Mouse (Mus musculus) bone marrow, adult 2 months (tissue): ENCODE data around the gene Themis3. TPM values are rescaled to one million over a fixed set of nuclear protein-coding genes. Genes with fewer than 3 reads are reported as not detected.
"Not testable (repeated sequence)": the region's sequence is repeated elsewhere in the genome, so short reads cannot be mapped to it uniquely, and the experiment has no call there.

Experiments used
- H3K27ac ChIP-seq: fragments of 200-500 bp; 2 replicates; pipeline ENCODE4 v1.5.1; 2012; ENCODE audit warnings: low read depth, mild to moderate bottlenecking, control low read depth, inconsistent platforms, low read length; ENCODE audit not compliant: control insufficient read depth, poor library complexity, insufficient read depth
- H3K4me1 ChIP-seq: fragments of 200-500 bp; 2 replicates; pipeline ENCODE4 v1.6.1; 2011; ENCODE audit warnings: low read length; ENCODE audit not compliant: control insufficient read depth, insufficient read depth
- H3K4me3 ChIP-seq: fragments of 200-500 bp; replicated peaks from 2 replicates; pipeline ENCODE3; 2011; ENCODE audit warnings: mild to moderate bottlenecking, low read depth, low read length, control low read depth; ENCODE audit not compliant: control insufficient read depth
- CTCF ChIP-seq: fragments of 200-500 bp; IDR thresholded peaks from 2 replicates; pipeline ENCODE4 v1.5.1; 2011; ENCODE audit warnings: low read length, control low read depth; ENCODE audit not compliant: control insufficient read depth, insufficient read depth
- POLR2A ChIP-seq: fragments of 200-500 bp; IDR thresholded peaks from 2 replicates; pipeline ENCODE4 v1.6.1; 2011; ENCODE audit warnings: low read depth, mild to moderate bottlenecking, control low read depth, low read length, borderline replicate concordance; ENCODE audit not compliant: control insufficient read depth
- WGBS: fragments of 180-500 bp; shearing (Covaris S2); methylation state at CpG from one replicate; pipeline ENCODE4 v1.1.7; 2018; 5-methylcytosine and 5-hydroxymethylcytosine counted together
- polyA plus RNA-seq: library from polyadenylated mRNA; stranded (reverse); fragments of >200 nt; gene quantifications from 2 replicates; pipeline ENCODE4 v1.2.4, GENCODE M21; 2011; ENCODE audit warnings: low replicate concordance; ENCODE audit not compliant: missing spikeins, insufficient read depth, insufficient read length

Gene Themis3
- polyA plus RNA-seq, 1 experiment: not detected

DNA sequence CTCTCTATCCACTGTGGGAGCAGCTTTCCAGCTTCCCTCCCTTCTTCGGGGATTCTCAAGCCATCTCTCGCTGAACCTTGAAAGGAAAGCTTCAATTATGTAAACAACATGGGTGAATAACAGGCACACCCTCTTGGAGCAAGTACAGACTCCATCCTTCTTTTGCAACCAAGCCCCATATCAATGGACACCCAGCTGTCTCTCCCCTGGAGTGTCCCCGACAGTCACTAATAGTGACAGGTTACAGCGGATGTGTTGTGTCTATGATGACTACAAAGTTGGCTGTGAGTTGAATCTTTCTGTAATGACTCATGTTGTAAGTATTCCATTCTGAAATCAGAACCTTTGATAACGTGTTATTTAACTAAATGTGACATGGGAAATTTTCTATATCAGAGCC is 71.0 kb downstream of the Themis3 start:
- WGBS: 79% methylated on average over 5 of the region's 5 CpGs
- TF ChIP-seq POLR2A: no peak
- no peak for TF ChIP-seq CTCF
- Histone ChIP-seq H3K4me3 (no peak overlapping the region), H3K27ac (no peak overlapping the region), H3K4me1 (no peaks in the 10 kb centered on the region; the same call in 1 of the 2 replicates)

DNA sequence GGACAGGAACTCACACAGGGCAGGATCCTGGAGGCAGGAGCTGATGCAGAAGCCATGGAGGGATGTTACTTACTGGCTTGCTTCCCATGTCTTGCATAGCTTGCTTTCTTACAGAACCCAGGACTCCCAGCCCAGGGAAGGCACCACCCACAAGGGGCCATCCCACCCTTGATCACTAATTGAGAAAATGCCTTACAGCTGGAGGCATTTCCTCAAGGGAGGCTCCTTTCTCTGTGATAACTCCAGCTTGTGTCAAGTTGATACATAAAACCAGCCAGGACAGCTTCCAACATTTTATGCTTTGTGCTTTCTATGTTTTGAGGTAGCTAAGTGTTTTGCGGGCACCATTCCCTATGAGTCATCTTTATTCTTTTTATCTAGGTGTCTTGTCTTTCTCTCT is 71.8 kb downstream of the Themis3 start:
- 87% methylated on average over 1 of the region's 1 CpGs for WGBS
- not testable (repeated sequence) for H3K27ac ChIP-seq, H3K4me1 ChIP-seq

DNA sequence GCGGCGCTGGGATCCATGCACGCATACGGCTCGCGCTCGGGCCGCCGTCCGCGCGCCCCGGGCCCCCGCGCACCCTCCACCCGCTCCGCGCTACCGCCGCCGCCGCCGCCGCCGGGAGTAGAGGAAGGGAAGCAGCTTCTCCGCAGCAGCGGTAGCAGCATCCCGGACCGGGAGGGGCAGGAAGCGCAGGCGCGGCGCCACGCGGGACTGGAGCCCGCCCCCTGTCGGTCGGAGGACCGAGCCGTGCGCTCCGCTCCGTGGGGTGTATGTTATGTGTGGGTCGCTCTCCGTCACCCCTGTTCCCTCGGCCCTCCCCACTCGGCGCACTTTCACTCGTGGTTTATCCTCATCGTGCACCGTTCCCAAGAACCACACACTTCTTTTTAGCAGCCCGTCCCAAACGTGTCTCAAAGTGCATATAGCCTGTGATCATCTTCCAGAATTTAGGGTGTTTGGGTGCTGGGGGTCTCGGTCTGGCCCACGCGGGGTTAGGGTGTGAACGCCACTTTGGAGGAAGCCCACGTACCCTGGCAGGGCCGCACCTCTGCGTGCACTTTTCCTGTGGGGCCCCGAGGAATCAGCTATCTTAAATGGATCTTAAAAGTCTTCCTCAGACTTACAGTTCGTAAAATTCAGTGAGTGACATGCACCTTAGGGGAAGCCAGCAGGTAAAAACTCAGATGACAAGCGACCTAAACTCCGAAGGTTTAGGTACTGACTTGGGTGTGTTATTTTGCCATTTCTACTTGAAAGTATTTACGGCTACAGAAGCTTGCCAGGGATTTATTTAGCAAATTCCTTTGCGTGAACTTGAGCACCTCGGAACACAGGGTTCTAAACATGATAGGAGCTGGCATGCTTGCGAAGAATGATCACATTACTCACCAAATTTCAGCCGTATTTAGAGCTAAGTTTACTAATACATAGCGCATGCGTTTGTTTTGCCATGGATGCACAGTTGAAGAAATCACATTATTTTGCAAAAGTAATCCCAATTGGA is 74.6 kb downstream of the Themis3 start, which contains the start of gene Rab12:
Gene Rab12 (minus strand): TSS at position 176 of the 1,000 bp plus-strand sequence.
- Histone ChIP-seq H3K27ac (peak within 1 kb of the TSS; percentile 69), H3K4me1 (peaks cover 2% of the 10 kb centered on the region), H3K4me3 (peak within 1 kb of the TSS; percentile 99)
- TF ChIP-seq POLR2A (no peak; the same call in 1 of the 2 replicates), CTCF (peak; percentile 87)
- 10% methylated on average over 71 of the region's 71 CpGs for WGBS

More for the DNA sequence above, 71.8 kb downstream of the Themis3 start:
- not testable (repeated sequence) for H3K4me3 ChIP-seq

DNA sequence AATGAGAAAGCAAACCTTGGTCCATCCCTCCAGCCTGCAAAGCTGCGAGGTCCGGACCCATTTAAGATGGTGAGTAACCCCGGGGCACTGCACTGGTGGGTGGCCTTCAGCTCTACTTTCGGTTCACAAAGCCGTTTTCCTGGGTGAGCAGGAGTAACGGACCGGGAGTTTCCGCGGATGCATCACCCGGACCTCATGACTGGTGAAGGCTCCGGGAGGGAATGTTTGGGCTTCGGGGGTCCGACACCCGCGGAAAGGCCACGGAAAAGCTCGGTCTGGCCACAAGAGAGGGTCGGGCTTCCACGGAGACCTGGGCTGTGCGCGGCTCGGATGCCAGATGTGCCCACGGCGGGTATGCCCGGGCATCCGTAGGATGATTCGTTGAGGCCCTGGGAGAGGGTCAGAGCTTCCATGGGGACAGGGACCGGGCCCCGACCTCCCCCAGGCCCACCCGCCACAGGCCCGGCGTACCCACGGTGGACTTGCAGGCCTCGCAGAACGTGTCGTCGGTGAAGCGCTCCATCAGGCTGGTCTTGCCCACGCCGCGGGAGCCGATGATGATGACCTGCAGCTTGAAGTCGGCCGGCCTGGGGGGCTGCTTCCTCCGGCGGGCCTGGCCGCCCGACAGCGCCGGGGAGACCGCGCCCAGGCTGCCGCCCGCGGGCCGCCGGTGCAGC is 75.4 kb downstream of the Themis3 start:
- peak overlapping the region; percentile 99 for H3K4me3 ChIP-seq
- WGBS: under 1% methylated on average over 55 of the region's 57 CpGs
- H3K4me1 ChIP-seq: peaks cover 2% of the 10 kb centered on the region
- H3K27ac ChIP-seq: peak overlapping the region; percentile 69
- no peak for TF ChIP-seq POLR2A
- no peak for TF ChIP-seq CTCF

DNA sequence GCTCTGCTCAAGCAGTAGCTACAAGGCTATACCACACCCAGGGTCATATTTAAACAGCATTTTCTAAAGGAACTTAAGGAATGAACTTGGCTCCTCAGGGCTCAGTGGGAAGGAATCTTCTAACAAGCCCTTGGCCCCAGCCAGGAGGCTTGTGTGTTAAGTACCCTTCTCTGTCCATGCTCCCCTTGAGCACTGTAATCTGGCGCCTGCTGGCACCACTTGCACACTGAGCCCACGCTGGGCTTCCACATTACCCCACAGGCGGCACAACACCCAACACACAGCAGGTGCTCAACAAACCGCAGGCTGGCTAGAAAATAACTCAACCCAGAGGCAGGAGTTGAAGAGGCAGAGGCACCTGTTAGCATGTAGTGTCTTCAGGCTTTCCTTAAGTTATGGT is 77.5 kb downstream of the Themis3 start:
- H3K4me1 ChIP-seq: peaks cover 2% of the 10 kb centered on the region
- no peak for TF ChIP-seq POLR2A
- no peak for TF ChIP-seq CTCF

DNA sequence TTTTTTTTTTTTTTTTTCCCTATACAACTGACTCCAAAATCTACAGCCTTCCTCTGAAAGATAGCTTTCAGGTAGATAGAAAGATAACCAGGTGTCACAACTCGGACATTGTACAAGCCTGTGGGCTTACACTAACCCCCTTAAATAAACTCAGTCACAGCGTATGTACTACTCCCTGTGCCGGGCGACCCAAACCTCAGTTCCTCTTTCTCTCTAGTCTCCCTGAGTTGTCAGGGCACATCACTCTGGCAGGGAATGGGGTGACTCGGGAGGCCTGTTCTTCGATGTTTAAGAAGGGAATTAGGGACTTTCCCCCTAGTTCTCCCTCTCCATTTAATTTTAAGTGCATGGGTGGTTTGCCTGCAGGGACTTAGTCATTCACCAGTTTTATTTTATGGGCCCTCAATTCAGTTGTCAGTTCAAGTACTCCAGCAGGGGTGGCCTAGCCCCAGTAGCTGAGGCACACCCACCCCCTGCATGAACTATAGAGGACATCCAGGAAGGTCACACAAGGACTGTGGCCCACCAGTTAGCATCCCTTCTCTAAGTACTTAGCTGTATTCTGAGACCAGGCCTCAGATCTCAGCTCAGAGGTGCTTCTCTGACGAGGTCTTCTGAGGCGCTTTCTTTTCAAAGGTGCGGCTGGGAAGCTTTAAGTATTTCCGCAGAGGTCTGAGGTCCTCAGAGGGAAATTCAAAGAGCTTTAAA is 80.0 kb downstream of the Themis3 start:
- H3K4me3 ChIP-seq: no peak overlapping the region
- H3K4me1 ChIP-seq: peaks cover 4% of the 10 kb centered on the region
- TF ChIP-seq POLR2A (no peak), CTCF (no peak)
- 47% methylated on average over 10 of the region's 10 CpGs for WGBS
- H3K27ac ChIP-seq: no peak overlapping the region

More for the DNA sequence above, 77.5 kb downstream of the Themis3 start:
- 84% methylated on average over 4 of the region's 4 CpGs for WGBS
- Histone ChIP-seq H3K4me3 (no peak overlapping the region), H3K27ac (no peak overlapping the region)

DNA sequence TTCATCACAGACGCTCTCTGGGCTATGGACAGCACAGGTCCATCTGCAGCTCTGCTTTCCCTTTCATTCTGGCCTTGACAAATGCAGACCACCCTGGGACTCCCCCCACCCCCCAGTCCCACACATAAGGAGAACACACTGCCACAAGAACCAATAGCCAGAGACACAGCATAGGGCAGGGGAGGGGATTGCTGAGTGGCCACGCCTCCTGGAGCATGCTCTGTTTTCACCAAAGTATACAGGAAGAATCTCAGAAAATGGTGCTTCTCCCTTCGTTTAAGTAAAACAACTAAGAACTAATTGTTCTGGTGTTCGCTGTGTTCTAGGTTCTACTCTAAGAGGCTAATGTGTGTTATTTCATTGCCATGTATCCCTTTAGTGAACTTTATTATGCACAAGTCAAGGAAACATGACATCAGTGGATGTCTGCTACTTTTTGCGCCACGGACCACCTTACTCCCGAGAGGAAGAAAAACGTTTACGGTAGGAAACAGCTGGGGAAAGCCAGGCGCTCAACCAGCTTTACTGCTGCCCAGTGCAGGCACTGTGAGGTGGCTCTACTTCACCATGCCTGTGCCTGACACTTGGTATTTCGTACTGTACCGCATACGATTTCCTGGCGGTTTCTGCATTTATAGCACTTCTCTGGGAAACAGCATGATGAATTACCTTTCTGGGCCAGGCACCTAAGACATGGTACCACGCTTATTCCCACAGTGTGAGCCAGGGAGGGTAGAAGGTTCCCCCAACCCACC is 82.0 kb downstream of the Themis3 start:
- Histone ChIP-seq H3K4me1 (peaks cover 2% of the 10 kb centered on the region), H3K27ac (no peak overlapping the region), H3K4me3 (no peak overlapping the region)
- 27% methylated on average over 15 of the region's 15 CpGs for WGBS
- TF ChIP-seq POLR2A (no peak), CTCF (no peak)

DNA sequence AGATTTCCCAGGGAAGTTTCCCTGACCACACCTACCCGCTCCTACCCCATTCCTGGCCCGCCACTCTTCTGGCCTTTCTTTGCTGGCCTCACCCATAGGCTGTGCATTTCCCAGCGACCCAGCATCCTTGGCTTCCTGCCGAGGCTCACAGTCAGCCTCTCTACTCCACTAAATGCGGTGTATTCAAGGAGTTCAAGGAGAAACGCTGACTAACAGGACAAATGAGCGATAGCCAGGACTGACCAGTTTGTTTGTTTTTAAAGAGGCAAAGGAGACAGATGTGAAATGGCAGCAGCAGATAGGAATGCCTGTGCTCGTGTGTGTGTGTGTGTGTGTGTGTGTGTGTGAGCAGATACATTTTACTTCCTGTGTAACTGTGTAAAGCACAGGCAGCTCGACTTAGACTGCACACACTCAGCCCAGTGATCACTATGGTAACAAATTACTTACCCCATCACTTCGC is 84.2 kb downstream of the Themis3 start:
- no peak overlapping the region for H3K4me3 ChIP-seq
- 67% methylated on average over 10 of the region's 10 CpGs for WGBS
- H3K27ac ChIP-seq: no peak overlapping the region
- H3K4me1 ChIP-seq: peaks cover 2% of the 10 kb centered on the region
- no peak for TF ChIP-seq CTCF
- no peak for TF ChIP-seq POLR2A
